Mouse (Mus musculus) midbrain, postnatal 0 days (tissue): ENCODE data around the gene Eef1akmt2. TPM values are rescaled to one million over a fixed set of nuclear protein-coding genes. Genes with fewer than 3 reads are reported as not detected.
A peak's percentile ranks its signal among the peaks of the same experiment; 100 is the strongest.

ENCODE experiments used
- ATAC-seq: fragments of 200-750 bp; cut with Nextera tagmentation; 2 replicates; pipeline ENCODE4 v1.8.0; 2017; ENCODE audit warnings: moderate number of reproducible peaks, mild to moderate bottlenecking, moderate TSS enrichment, moderate library complexity; ENCODE audit not compliant: low FRiP score
- DNase-seq: peaks from one replicate; pipeline ENCODE4 v3.0.0-alpha.2; 2015; ENCODE audit warnings: low spot score
- H3K27ac ChIP-seq: fragments of 300-500 bp; sonication (generic); 2 replicates; pipeline ENCODE4 v1.5.1; 2014; ENCODE audit warnings: low read depth, mild to moderate bottlenecking, low read length, mixed read lengths
- H3K27me3 ChIP-seq: fragments of 300-500 bp; sonication (generic); 2 replicates; pipeline ENCODE4 v1.6.1; 2014; ENCODE audit warnings: low read length, control low read depth, mixed read lengths; ENCODE audit not compliant: insufficient read depth
- H3K36me3 ChIP-seq: fragments of 300-500 bp; sonication (generic); 2 replicates; pipeline ENCODE4 v1.6.1; 2014; ENCODE audit warnings: low read length, control low read depth, mixed read lengths; ENCODE audit not compliant: insufficient read depth
- H3K4me1 ChIP-seq: fragments of 300-500 bp; sonication (generic); 2 replicates; pipeline ENCODE4 v1.6.1; 2014; ENCODE audit warnings: mild to moderate bottlenecking, control low read depth, antibody characterized with exemption, low read length, mixed read lengths; ENCODE audit not compliant: insufficient read depth
- H3K4me2 ChIP-seq: fragments of 300-500 bp; sonication (generic); 2 replicates; pipeline ENCODE4 v1.6.1; 2014; ENCODE audit warnings: low read depth, mild to moderate bottlenecking, low read length, mixed read lengths; ENCODE audit not compliant: poor library complexity, severe bottlenecking
- H3K4me3 ChIP-seq: fragments of 300-500 bp; sonication (generic); 2 replicates; pipeline ENCODE4 v1.5.1; 2014; ENCODE audit warnings: low read depth, mild to moderate bottlenecking, low read length, moderate library complexity
- H3K9ac ChIP-seq: fragments of 300-500 bp; sonication (generic); replicated peaks from 2 replicates; pipeline ENCODE4 v1.6.1; 2014; ENCODE audit warnings: mild to moderate bottlenecking, low read length, moderate library complexity, mixed read lengths; ENCODE audit not compliant: poor library complexity, severe bottlenecking
- H3K9me3 ChIP-seq: fragments of 300-500 bp; sonication (generic); 2 replicates; pipeline ENCODE4 v1.6.1; 2016; ENCODE audit warnings: low read length, control low read depth
- CTCF ChIP-seq: IDR thresholded peaks from 2 replicates; pipeline ENCODE4 v1.5.1; 2016; ENCODE audit warnings: antibody characterized with exemption, mild to moderate bottlenecking
- WGBS: fragments of 180-500 bp; shearing (Covaris S2); extraction: QIAGEN DNeasy Blood & Tissue Kit; methylation state at CpG from one replicate; pipeline ENCODE4 v1.1.7; 2014; 5-methylcytosine and 5-hydroxymethylcytosine counted together
- polyA plus RNA-seq: library from polyadenylated mRNA; unstranded; fragments of >200 nt; fragmentation: Nextera tagmentation; extraction: Ambion mirVana; gene quantifications from 2 replicates; pipeline ENCODE4 v1.2.1, GENCODE M21; 2015
- total RNA-seq: library from RNA; depleted of rRNA; stranded (reverse); fragments of >200 nt; gene quantifications from 2 replicates; pipeline ENCODE4 v1.2.3, GENCODE M21; 2014

Gene Eef1akmt2
- total and polyA plus RNA-seq, 2 experiments from 2014 or later: 52.1 to 84.2 TPM

- DNase-seq (peak; percentile 5), ATAC-seq (no peak)
- WGBS: 75% methylated on average over 5 of the region's 5 CpGs
- Histone ChIP-seq H3K9me3 (no peaks in the 10 kb centered on the region), H3K4me3 (no peak overlapping the region), H3K9ac (no peak overlapping the region), H3K27me3 (no peaks in the 10 kb centered on the region), H3K4me1 (peaks cover 8% of the 10 kb centered on the region; the same call in 1 of the 2 replicates), H3K4me2 (no peak overlapping the region), H3K27ac (no peak overlapping the region), H3K36me3 (no peaks in the 10 kb centered on the region)
- TF ChIP-seq CTCF: peak; percentile 33
Measured at GRCm38 (mm10) chr7:132858043-132858608, 5.7 kb upstream of the Eef1akmt2 start.

- ATAC-seq: no peak
- Histone ChIP-seq H3K4me3 (no peak overlapping the region), H3K36me3 (no peaks in the 10 kb centered on the region), H3K27me3 (no peaks in the 10 kb centered on the region), H3K27ac (no peak overlapping the region), H3K4me1 (peaks cover 8% of the 10 kb centered on the region; the same call in 1 of the 2 replicates), H3K4me2 (no peak overlapping the region), H3K9ac (no peak overlapping the region), H3K9me3 (no peaks in the 10 kb centered on the region)
- DNase-seq: no peak
- no peak for TF ChIP-seq CTCF
- 60% methylated on average over 1 of the region's 1 CpGs for WGBS
Measured at GRCm38 (mm10) chr7:132856083-132856482, 3.6 kb upstream of the Eef1akmt2 start.

DNA sequence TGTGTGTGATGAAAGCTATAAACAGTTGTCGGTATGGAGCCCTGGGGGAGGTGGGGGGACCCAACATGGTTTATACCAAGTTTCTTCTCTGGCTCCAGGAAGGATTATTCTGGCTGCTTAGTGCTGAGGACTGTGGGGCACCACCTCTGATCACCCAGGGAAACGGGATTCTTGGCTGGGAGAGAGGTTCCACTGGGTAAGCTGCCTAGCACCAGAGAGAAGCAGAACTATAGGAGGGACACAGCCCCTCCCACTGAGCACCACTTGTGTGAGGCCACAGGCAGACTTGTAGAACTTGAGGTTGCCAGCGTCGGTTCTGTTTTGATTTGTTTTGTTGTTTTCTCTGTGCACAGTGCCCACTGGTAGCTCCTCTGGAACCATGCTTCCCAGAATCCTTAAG is 1.5 kb upstream of the Eef1akmt2 start:
- Histone ChIP-seq H3K36me3 (peaks cover 5% of the 10 kb centered on the region; the same call in 1 of the 2 replicates), H3K4me2 (no peak overlapping the region), H3K9me3 (no peaks in the 10 kb centered on the region), H3K9ac (no peak overlapping the region), H3K4me1 (no peaks in the 10 kb centered on the region; the same call in 1 of the 2 replicates), H3K27ac (peak overlapping the region; percentile 97), H3K27me3 (no peaks in the 10 kb centered on the region), H3K4me3 (no peak overlapping the region)
- DNase-seq (peak; percentile 76), ATAC-seq (peak; percentile 64; the same call in 1 of the 2 replicates)
- TF ChIP-seq CTCF: no peak
- 62% methylated on average over 4 of the region's 4 CpGs for WGBS

- no peak overlapping the region for H3K9ac ChIP-seq
- WGBS: 76% methylated on average over 6 of the region's 6 CpGs
- DNase-seq (peak; percentile 54), ATAC-seq (no peak)
- no peaks in the 10 kb centered on the region for H3K4me1 ChIP-seq
- H3K4me2 ChIP-seq: no peak overlapping the region
- no peak for TF ChIP-seq CTCF
- peaks cover 5% of the 10 kb centered on the region; the same call in 1 of the 2 replicates for H3K36me3 ChIP-seq
- H3K27ac ChIP-seq: peak overlapping the region; percentile 97
- H3K27me3 ChIP-seq: no peaks in the 10 kb centered on the region
- no peaks in the 10 kb centered on the region for H3K9me3 ChIP-seq
- H3K4me3 ChIP-seq: no peak overlapping the region
Measured at GRCm38 (mm10) chr7:132853361-132853760, 888 bp upstream of the Eef1akmt2 start.

DNA sequence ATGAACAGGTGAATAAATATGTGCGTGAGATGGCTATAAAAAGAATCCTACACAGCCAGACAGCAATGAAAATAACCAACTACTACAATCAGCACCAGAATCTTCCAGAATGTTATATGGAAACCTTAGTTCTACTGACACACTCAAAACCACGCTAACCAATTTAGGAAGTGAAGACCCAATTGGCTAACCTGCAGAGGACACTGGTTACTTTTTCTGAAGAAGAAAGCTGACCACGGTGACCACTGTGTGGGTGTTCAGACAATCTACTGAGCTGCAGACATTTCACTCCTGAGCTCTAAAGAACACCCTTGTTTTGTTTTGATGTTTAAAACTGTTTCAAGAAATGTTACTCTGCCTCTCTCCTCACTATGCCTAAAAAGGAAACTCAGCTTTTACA is 9.3 kb downstream of the Eef1akmt2 start:
- Histone ChIP-seq H3K9me3 (no peaks in the 10 kb centered on the region), H3K27ac (no peak overlapping the region), H3K4me1 (no peaks in the 10 kb centered on the region), H3K4me2 (no peak overlapping the region), H3K4me3 (no peak overlapping the region), H3K36me3 (peaks cover 11% of the 10 kb centered on the region; the same call in 1 of the 2 replicates), H3K9ac (no peak overlapping the region), H3K27me3 (no peaks in the 10 kb centered on the region)
- 97% methylated on average over 3 of the region's 3 CpGs for WGBS
- TF ChIP-seq CTCF: no peak
- no peak for DNase-seq
- no peak for ATAC-seq

- no peak overlapping the region for H3K27ac ChIP-seq
- WGBS: 97% methylated on average over 1 of the region's 1 CpGs
- peaks cover 8% of the 10 kb centered on the region; the same call in 1 of the 2 replicates for H3K36me3 ChIP-seq
- H3K9me3 ChIP-seq: no peaks in the 10 kb centered on the region
- TF ChIP-seq CTCF: no peak
- no peak overlapping the region for H3K4me2 ChIP-seq
- no peak overlapping the region for H3K9ac ChIP-seq
- H3K27me3 ChIP-seq: no peaks in the 10 kb centered on the region
- no peak for DNase-seq
- no peak overlapping the region for H3K4me3 ChIP-seq
- ATAC-seq: no peak
- H3K4me1 ChIP-seq: no peaks in the 10 kb centered on the region
Measured at GRCm38 (mm10) chr7:132842455-132842854, 10.0 kb downstream of the Eef1akmt2 start.
